Mouse (Mus musculus): Measurements from ENCODE around the gene Cdc25a. TPM values are rescaled to one million over a fixed set of nuclear protein-coding genes. Genes with fewer than 3 reads are reported as not detected.

Cdc25a gene
- polyA plus RNA-seq, 1 experiment from 2014 or later, result 9.1 TPM

DNA sequence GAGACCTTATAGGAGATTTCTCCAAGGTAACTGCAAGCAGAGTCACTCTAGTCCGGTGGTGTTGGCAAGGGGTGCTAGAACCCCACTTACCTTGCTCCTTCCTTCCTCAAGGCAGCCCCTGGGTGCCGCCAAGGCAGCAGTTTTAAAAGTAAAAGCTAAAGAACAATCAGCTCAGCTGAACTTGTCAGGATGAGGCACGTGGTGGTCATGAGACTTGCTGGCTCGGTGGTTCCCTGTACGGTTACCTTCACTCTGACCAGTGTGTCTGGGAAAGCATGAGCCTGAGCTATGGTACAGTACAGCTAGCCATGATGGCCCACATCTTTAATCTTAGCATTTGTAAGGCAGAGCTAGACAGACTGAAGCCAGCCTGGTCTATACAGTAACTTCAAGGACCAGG lies 11.9 kb downstream of the Cdc25a start:
- no peaks in the 10 kb centered on the region for H3K9me3 ChIP-seq (ENCODE audit: control insufficient read depth, low read length)
- peaks cover 54% of the 10 kb centered on the region for H3K36me3 ChIP-seq (ENCODE audit: control insufficient read depth, insufficient read depth, low read length)
- H3K27ac ChIP-seq (ENCODE audit: low read depth, low read length), result no peak overlapping the region
- no peak overlapping the region for H3K4me3 ChIP-seq (ENCODE audit: low read length)
- H3K4me1 ChIP-seq (ENCODE audit: control insufficient read depth, insufficient read depth, low read depth, low read length), result no peaks in the 10 kb centered on the region
- H3K4me2 ChIP-seq (ENCODE audit: low read length), result no peak overlapping the region
- 94% methylated on average over 5 of the region's 5 CpGs for WGBS
- no peak overlapping the region for H3K9ac ChIP-seq (ENCODE audit: low read depth, low read length)
- H3K27me3 ChIP-seq (replicated peaks; ENCODE audit: control insufficient read depth, insufficient read depth, low read length), result no peaks in the 10 kb centered on the region
- no peak for ATAC-seq

DNA sequence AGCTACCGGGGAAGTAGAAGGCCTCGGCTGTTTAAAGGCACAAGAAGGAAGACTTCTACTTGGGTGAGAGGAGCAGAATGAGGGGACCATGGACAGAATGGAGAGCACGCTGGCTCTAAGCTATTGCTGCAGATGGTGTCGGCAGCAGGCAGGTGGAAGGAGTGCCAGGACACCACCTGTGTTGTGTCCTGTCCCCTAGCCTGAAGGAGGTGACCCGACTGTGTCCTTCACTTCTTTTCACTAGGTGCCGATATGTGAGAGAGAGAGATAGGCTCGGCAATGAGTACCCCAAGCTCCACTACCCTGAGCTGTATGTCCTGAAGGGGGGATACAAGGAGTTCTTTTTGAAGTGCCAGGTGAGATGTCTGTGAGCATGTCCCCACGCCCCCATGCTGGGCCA lies 16.1 kb downstream of the Cdc25a start:
- Histone ChIP-seq H3K9ac (ENCODE audit: low read depth, low read length) (no peak overlapping the region), H3K4me3 (ENCODE audit: low read length) (no peak overlapping the region), H3K27me3 (replicated peaks; ENCODE audit: control insufficient read depth, insufficient read depth, low read length) (no peaks in the 10 kb centered on the region), H3K27ac (ENCODE audit: low read depth, low read length) (no peak overlapping the region), H3K9me3 (ENCODE audit: control insufficient read depth, low read length) (no peaks in the 10 kb centered on the region), H3K4me2 (ENCODE audit: low read length) (no peak overlapping the region), H3K4me1 (ENCODE audit: control insufficient read depth, insufficient read depth, low read depth, low read length) (peaks cover 2% of the 10 kb centered on the region), H3K36me3 (ENCODE audit: control insufficient read depth, insufficient read depth, low read length) (peaks cover 39% of the 10 kb centered on the region)
- ATAC-seq, result no peak
- 93% methylated on average over 8 of the region's 8 CpGs for WGBS

DNA sequence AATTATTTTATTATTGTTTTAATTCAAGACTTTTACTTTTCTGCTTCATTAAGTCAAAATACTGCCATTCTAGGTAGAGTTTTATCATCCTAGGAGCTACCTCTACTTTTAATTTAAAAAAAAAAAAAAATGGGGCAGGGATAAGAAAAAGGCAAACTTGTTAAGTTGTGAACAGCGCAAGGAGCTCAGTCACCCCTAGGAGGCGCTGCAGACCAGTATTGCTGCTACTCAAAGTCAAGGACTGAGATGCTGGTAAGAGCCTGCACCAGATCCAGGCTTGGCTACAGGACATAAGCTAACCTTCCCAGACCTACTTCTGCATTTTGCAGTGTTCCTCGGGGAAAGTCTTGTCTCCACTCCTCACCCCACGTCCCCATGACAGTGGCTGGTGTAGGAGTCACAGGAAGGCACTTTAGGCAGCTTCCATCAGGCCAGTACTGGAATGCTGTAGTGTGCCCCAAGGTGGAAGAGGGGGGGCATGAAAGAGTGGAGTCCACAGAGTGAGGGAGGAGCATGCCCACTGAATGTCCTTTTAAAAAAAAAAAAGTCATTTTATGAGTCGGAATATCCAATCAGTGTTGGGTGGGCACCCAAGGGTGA lies 17.4 kb downstream of the Cdc25a start:
- 74% methylated on average over 5 of the region's 5 CpGs for WGBS
- H3K9me3 ChIP-seq (ENCODE audit: control insufficient read depth, low read length), result no peaks in the 10 kb centered on the region
- H3K4me2 ChIP-seq (ENCODE audit: low read length), result no peak overlapping the region
- peaks cover 34% of the 10 kb centered on the region for H3K36me3 ChIP-seq (ENCODE audit: control insufficient read depth, insufficient read depth, low read length)
- H3K9ac ChIP-seq (ENCODE audit: low read depth, low read length), result no peak overlapping the region
- H3K27ac ChIP-seq (ENCODE audit: low read depth, low read length), result no peak overlapping the region
- H3K4me1 ChIP-seq (ENCODE audit: control insufficient read depth, insufficient read depth, low read depth, low read length), result peaks cover 2% of the 10 kb centered on the region
- no peaks in the 10 kb centered on the region for H3K27me3 ChIP-seq (replicated peaks; ENCODE audit: control insufficient read depth, insufficient read depth, low read length)
- H3K4me3 ChIP-seq (ENCODE audit: low read length), result no peak overlapping the region
- peak; percentile 43; the same call in 1 of the 2 replicates for ATAC-seq

DNA sequence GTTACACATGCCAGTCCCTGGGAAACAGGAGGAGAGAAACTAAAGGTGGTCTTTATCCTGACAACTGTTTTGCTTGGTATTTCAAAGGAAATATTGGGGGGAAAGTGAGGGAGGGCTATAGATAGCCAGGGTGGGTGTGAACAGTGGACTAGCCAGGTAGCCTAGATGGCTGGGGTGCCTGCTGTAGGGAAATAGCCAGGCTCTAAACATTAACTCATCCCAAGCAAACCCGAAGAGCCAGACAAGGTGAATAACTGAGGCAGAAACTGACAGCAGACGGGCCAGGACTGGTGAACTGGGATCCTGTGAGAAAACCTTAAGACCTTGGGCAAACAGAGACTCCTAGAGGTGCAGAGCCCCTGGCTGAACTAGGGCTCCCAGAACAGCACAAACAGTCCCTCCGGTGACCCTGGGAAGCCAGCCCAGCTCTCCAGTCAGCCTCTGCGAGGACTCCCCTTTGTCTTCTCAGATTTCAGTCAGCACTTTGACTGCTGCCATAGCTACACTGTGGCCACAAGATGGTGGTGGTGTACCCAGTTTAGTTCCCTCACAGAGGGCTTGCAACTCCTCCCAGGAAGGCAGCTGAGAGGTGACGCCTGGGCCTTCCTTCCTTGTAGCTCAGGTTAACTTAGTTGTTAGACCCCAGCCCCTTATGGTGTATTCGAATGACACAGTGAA lies 19.2 kb downstream of the Cdc25a start:
- no peaks in the 10 kb centered on the region for H3K27me3 ChIP-seq (replicated peaks; ENCODE audit: control insufficient read depth, insufficient read depth, low read length)
- no peak overlapping the region for H3K4me3 ChIP-seq (ENCODE audit: low read length)
- H3K36me3 ChIP-seq (ENCODE audit: control insufficient read depth, insufficient read depth, low read length), result peaks cover 19% of the 10 kb centered on the region
- H3K9me3 ChIP-seq (ENCODE audit: control insufficient read depth, low read length), result no peaks in the 10 kb centered on the region
- H3K27ac ChIP-seq (ENCODE audit: low read depth, low read length), result 0 out of 2 replicates have a peak overlapping the region, but pooled peaks have one; percentile 41
- H3K4me1 ChIP-seq (ENCODE audit: control insufficient read depth, insufficient read depth, low read depth, low read length), result peaks cover 2% of the 10 kb centered on the region
- peak; percentile 89 for ATAC-seq
- H3K9ac ChIP-seq (ENCODE audit: low read depth, low read length), result peak overlapping the region; percentile 57
- H3K4me2 ChIP-seq (ENCODE audit: low read length), result no peak overlapping the region
- WGBS, result 36% methylated on average over 6 of the region's 6 CpGs

DNA sequence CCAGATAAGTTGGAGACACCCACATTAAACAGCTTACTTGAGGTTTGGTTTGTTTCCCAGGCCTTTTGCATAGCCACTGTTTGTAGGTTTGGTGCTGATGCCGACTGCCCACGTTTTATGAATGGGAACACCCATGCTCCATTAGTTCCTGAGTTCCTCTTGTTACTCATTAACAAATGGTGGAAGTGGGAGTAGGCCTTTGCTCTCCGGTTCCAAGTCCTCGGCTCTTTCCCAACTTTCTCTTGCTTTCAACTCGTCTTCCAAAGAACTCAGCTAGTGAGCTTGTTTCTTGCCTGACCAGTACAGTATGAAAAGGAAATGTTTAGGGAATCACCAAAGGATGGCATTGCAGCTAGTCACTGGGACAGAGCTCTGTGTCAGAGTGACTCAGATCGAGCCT lies 20.2 kb downstream of the Cdc25a start:
- no peaks in the 10 kb centered on the region for H3K9me3 ChIP-seq (ENCODE audit: control insufficient read depth, low read length)
- no peaks in the 10 kb centered on the region for H3K27me3 ChIP-seq (replicated peaks; ENCODE audit: control insufficient read depth, insufficient read depth, low read length)
- H3K4me3 ChIP-seq (ENCODE audit: low read length), result no peak overlapping the region
- 62% methylated on average over 6 of the region's 6 CpGs for WGBS
- H3K4me1 ChIP-seq (ENCODE audit: control insufficient read depth, insufficient read depth, low read depth, low read length), result peaks cover 2% of the 10 kb centered on the region
- ATAC-seq, result no peak
- H3K9ac ChIP-seq (ENCODE audit: low read depth, low read length), result no peak overlapping the region
- H3K36me3 ChIP-seq (ENCODE audit: control insufficient read depth, insufficient read depth, low read length), result peaks cover 13% of the 10 kb centered on the region
- no peak overlapping the region for H3K27ac ChIP-seq (ENCODE audit: low read depth, low read length)
- H3K4me2 ChIP-seq (ENCODE audit: low read length), result no peak overlapping the region

DNA sequence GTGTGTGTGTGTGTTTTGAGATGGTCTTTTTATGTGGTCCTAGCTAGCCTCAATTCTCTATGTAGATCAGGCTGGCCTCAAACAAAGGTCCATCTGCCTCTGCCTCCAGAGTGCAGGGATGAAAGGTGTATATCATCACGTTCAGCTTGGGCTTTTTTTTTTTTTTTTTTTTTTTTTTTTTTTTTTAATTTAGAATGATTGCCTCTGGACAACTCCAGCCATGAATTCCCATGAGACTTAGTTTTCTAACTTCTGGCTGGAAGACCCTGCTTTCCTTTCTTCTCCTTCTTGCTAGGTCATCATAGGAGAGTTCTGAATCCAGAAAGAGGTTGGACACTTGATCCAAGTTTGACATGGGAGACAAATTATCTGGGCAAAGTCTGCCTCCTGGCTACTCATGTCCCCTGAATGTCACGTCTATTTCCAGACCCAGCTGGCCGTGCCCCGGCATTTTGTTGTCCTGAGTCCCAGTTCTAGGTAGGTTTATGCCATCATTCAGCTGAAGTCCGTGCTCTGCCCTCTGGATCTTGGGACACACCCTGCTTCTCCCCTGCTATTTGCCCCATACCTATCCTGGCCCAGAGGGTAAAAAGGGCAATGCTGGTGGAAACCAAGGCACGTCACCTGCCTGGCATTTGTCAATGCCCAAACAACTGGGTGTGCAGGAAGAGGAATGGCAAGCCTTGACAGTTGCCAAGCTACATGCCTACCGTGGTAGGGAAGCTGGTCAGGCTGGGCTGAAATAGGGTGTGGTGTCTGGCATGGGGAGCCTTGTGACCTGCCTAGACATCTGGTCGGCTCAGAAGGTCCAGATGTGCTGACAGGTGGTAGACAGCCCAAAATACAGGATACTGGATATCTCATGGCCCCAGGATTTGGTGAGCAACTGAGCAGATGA lies 21.1 kb downstream of the Cdc25a start:
- Histone ChIP-seq H3K4me1 (ENCODE audit: control insufficient read depth, insufficient read depth, low read depth, low read length) (peaks cover 2% of the 10 kb centered on the region), H3K4me3 (ENCODE audit: low read length) (no peak overlapping the region), H3K9me3 (ENCODE audit: control insufficient read depth, low read length) (no peaks in the 10 kb centered on the region), H3K36me3 (ENCODE audit: control insufficient read depth, insufficient read depth, low read length) (peaks cover 9% of the 10 kb centered on the region), H3K27me3 (replicated peaks; ENCODE audit: control insufficient read depth, insufficient read depth, low read length) (no peaks in the 10 kb centered on the region), H3K9ac (ENCODE audit: low read depth, low read length) (no peak overlapping the region), H3K4me2 (ENCODE audit: low read length) (no peak overlapping the region), H3K27ac (ENCODE audit: low read depth, low read length) (no peak overlapping the region)
- 89% methylated on average over 8 of the region's 8 CpGs for WGBS
- no peak for ATAC-seq

DNA sequence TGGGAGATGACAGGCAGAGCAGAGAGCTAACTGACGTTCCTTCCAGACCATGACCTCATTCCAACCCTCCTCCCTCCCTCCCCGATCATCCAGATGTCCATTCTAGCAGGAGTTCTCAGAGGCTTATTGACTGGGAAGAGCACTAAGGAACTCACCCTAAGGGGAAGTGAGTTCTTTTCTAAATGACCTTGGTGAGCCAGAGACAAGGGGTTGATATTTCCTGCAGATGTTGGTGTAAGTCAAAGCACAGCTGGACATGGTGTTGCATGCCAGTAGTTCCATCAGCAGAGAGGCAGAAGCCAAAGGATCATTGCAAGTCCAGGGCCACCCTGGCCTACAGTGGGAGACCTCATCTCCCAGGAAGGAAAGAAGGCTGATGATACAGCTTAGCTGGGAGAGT lies 22.6 kb downstream of the Cdc25a start:
- Histone ChIP-seq H3K9me3 (ENCODE audit: control insufficient read depth, low read length) (no peaks in the 10 kb centered on the region), H3K9ac (ENCODE audit: low read depth, low read length) (no peak overlapping the region), H3K4me3 (ENCODE audit: low read length) (no peak overlapping the region), H3K27me3 (replicated peaks; ENCODE audit: control insufficient read depth, insufficient read depth, low read length) (no peaks in the 10 kb centered on the region), H3K4me2 (ENCODE audit: low read length) (no peak overlapping the region), H3K4me1 (ENCODE audit: control insufficient read depth, insufficient read depth, low read depth, low read length) (peaks cover 2% of the 10 kb centered on the region), H3K27ac (ENCODE audit: low read depth, low read length) (no peak overlapping the region), H3K36me3 (ENCODE audit: control insufficient read depth, insufficient read depth, low read length) (0 out of 2 replicates have a peak, but pooled peaks cover 2% of the 10 kb centered on the region)
- 59% methylated on average over 2 of the region's 2 CpGs for WGBS
- ATAC-seq, result no peak

DNA sequence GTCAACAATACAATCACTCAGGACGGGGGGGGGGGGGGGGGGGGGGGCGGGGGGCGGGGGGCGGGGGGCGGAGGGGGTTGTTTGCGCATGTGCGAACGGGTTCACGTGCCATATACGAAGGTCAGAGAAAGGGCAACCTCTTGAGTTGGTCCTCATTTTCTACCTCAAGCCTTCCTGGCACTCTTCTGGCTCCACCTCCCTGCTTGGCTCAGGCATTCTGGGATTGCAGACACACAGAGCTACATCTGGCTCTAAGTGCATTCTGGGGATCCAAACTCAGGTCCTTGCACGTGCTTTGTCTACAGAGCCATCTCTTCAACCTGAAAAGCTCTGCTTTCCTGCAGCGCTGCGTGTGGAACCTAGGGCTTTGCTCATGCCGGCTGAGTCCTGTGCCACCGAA lies 24.0 kb downstream of the Cdc25a start:
- 75% methylated on average over 12 of the region's 15 CpGs for WGBS
- H3K4me1 ChIP-seq (ENCODE audit: control insufficient read depth, insufficient read depth, low read depth, low read length), result peaks cover 2% of the 10 kb centered on the region
- H3K9me3 ChIP-seq (ENCODE audit: control insufficient read depth, low read length), result no peaks in the 10 kb centered on the region
- no peak overlapping the region for H3K4me2 ChIP-seq (ENCODE audit: low read length)
- no peaks in the 10 kb centered on the region for H3K27me3 ChIP-seq (replicated peaks; ENCODE audit: control insufficient read depth, insufficient read depth, low read length)
- H3K4me3 ChIP-seq (ENCODE audit: low read length), result no peak overlapping the region
- H3K9ac ChIP-seq (ENCODE audit: low read depth, low read length), result no peak overlapping the region
- H3K36me3 ChIP-seq (ENCODE audit: control insufficient read depth, insufficient read depth, low read length), result no peaks in the 10 kb centered on the region
- ATAC-seq, result no peak
- H3K27ac ChIP-seq (ENCODE audit: low read depth, low read length), result no peak overlapping the region

DNA sequence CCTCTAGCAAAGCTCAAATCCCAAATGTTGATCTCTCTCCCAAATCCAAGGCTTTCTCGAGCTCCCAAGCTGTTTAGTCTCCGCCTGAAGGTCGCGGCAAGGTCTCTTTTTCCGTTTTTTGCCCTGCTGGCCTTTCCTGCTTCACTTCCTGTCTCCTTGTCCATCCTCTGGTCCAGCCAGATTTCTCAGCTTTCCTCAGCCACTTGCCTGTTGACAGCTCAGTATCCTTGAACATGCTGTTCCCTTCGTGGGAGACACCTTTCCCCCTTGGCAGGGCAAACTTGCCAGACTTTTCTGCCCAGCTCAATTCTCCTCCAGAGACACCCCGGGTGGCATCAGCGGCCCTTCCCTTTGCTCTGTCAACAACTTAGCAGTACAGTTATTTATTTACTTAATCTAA lies 24.4 kb downstream of the Cdc25a start:
- Histone ChIP-seq H3K4me1 (ENCODE audit: control insufficient read depth, insufficient read depth, low read depth, low read length) (no peaks in the 10 kb centered on the region), H3K27me3 (replicated peaks; ENCODE audit: control insufficient read depth, insufficient read depth, low read length) (no peaks in the 10 kb centered on the region), H3K9me3 (ENCODE audit: control insufficient read depth, low read length) (no peaks in the 10 kb centered on the region), H3K9ac (ENCODE audit: low read depth, low read length) (no peak overlapping the region), H3K4me2 (ENCODE audit: low read length) (no peak overlapping the region), H3K36me3 (ENCODE audit: control insufficient read depth, insufficient read depth, low read length) (no peaks in the 10 kb centered on the region), H3K27ac (ENCODE audit: low read depth, low read length) (no peak overlapping the region), H3K4me3 (ENCODE audit: low read length) (no peak overlapping the region)
- no peak for ATAC-seq
- 72% methylated on average over 8 of the region's 8 CpGs for WGBS
